Mouse (Mus musculus) forelimb bud, embryonic 11.5 days (tissue): ENCODE data around the gene Atp5j2.

Source experiments
- DNase-seq: peaks from one replicate; pipeline ENCODE4 v3.0.0-alpha.2; 2012; ENCODE audit warnings: low read depth, low spot score

The Atp5j2 gene

GRCm38 (mm10) chr5:145201321-145201991 lies 9.6 kb upstream of the Atp5j2 start, which contains the start of gene Zkscan14:
Gene Zkscan14, minus strand, starts transcription at chr5:145201868.
- DNase-seq = peak; percentile 82

DNA sequence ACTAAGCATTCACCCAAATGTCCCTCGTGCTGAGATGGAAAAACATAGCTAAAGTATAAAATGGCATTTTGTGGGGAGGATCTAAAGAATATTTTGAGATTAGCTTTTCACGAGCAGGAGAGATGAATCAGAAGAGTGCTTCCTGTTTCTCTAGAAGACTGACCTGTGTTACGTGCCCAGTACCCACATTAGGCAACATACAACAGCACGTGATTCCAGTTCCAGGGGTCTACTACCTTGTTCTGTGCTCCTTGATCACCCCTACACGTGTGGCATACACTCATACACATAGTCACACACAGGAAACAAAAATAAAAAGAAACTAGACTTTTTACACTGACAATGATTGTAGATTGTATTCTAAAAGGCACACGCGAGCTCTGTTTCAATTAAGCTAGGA lies 8.5 kb upstream of the Atp5j2 start:
- DNase-seq = no peak

DNA sequence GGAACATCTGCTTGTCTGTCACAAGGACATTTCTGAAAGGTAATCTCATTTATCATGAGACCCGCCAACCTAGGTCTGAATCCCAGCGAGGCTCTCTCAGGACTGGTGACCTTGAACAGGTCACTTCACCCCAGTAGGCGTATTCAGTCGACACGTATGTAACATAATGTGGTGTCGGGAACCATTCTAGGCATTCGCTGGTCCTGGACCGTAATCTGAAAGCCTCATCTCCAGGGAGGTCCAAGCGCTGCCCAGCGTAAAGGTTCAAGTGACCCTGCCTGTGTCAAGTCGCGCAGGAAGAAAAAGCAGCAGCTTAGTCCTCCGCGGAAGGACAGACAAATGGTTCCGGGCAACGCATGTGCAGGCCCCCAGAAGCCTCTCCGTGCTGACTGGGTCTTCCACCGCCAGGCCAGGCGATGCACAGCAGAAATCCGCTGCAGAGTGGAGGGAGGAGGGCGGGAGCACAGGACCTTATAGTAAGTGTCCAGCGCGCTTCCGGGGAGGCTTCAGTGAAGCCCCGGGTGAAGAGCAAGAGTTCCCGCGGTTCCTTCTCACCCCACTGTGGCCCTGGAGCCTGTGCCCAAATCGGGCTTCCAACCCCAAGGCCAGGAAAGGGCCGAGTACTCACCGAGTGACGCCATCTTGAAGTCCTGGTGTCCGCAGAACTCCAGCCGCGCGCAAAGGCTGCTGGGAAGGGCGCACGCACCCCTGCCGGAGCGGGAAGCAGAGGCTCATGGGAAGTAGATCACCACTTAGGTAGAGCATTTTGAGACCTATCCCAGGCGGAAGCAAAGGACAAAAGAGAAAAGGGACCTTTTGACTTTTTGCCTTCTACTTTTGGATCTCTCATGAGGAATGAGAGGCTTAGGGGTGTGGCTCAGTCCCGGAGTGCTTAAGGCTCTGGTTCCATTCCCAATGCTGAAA lies 725 bp downstream of the Atp5j2 start:
- DNase-seq = peak; percentile 89

DNA sequence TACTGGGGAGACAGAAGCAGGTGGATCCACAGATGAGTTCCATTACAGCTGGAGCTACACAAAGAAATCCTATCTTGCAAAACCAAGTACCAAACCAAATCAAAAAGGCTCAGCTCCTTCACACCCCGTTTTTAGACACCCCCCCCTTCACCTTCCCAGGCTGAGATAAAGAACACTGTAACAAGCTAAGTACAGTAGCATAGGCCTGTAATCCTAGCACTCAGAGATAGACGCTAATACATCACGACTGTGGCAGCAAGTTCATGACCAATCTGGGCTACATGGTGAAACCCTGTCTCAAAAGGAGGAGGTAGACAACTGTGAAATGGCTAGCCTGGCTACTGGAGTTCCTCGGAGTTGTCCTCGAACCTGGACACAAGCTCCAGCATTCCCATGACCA lies 1.5 kb downstream of the Atp5j2 start:
- no peak for DNase-seq

DNA sequence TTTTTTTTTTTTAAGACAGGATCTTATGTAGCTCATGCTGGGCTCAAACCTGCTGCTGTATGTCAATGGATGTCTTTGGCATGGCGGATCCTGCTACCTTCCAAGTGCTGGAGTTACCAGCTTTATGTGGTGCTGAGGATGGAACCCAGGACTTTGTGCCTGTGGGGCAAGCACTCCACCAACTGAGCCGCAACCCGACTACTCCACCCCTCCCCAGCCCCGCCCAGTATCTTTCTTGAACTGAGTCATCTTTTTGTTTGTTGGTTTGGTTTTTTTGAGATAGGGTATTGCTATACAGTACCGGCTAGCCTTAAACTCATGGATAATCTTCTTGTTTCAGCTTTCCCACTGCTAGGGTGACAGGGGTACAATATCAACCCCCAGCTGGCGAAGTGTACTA lies 2.4 kb downstream of the Atp5j2 start:
- no peak for DNase-seq

GRCm38 (mm10) chr5:145185244-145185643 lies 6.6 kb downstream of the Atp5j2 start:
- no peak for DNase-seq

GRCm38 (mm10) chr5:145178461-145178980 lies 13.3 kb downstream of the Atp5j2 start:
- no peak for DNase-seq

GRCm38 (mm10) chr5:145167306-145167661 lies 24.6 kb downstream of the Atp5j2 start:
- DNase-seq = peak; percentile 8

GRCm38 (mm10) chr5:145166536-145167305 lies 25.1 kb downstream of the Atp5j2 start, which contains the start of the genes Ptcd1 and Cpsf4:
Gene Ptcd1, minus strand, starts transcription at chr5:145167108.
Gene Cpsf4, plus strand, starts transcription at chr5:145167213.
- peak; percentile 99 for DNase-seq

- no peak for DNase-seq
Measured at GRCm38 (mm10) chr5:145165184-145165583, 26.7 kb downstream of the Atp5j2 start.

DNA sequence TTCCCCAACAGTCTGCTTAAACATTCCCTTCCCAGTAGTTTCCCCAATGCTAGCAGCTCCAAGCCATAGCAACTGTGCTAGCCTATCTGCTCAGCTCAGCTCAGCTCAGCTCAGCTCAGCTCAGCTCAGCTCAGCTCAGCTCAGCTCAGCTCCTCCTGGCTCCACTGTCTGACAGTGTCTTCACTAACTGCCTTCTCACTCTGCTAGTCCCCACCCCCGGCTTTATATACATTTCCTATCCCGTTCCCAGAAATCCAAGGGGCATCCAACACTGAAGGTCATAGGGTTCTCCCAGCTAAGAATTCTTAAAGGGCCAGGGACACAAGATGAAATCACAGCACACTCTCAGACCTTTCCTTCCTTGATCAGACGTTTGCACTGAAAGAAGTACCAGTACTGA lies 27.2 kb downstream of the Atp5j2 start:
- no peak for DNase-seq

DNA sequence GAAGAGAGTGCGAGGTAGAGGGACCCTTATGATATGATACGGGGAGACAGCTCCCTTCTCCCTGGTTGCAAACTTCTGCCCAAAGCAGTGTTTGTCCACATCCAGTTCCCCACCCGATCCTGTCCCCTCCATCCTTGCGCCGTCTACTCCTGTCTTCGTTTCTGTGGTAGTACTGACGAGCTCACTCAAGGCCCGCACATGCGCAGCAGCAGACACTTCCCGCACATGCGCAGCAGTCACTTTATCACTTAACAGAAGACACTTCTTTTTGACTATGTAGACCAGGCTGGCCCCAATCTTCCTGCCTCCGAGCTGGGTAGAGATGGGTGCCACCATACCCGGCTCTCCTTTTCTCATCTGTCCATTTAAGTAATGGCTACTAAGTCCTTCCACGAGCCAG lies 30.5 kb downstream of the Atp5j2 start:
- DNase-seq = no peak

DNA sequence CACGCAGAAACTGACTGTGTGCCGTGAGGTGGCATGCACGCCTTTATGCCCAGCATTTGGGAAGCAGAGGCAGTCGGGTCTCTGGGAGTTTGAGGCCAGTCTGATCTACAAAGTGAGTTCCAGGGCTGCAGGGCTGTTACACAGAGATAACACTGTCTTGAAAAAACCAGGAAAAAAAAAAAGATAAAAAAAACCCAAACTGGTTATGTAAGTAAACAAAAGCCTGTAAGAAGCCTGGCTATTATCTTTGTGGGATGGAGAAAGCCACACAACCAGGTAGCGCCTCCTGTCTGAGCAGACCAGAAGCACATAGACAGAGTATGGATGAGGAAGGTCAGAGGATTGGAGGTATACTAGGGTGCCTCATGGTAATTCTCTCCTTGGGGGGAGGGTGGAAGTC lies 39.2 kb downstream of the Atp5j2 start:
- DNase-seq = no peak

DNA sequence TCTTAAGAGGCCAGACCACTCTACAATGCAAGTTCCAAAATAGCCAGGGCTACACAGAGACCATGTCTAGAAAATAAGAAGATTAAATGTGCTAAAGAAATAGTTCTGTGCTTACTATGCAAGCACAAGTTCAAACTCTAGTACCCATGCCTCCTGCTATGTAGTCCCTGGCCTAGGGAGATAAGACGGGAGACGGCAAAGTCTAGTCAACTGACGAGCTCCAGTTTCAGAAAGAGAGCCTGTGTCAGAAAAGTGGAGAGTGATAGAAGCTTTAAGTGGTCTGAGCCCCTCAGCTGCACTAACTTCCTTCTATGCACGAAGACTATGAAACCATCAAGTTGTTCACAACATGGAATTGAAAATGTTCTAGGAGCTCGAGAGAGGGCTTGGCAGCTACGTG lies 42.6 kb downstream of the Atp5j2 start:
- DNase-seq = no peak

- DNase-seq = no peak
Measured at GRCm38 (mm10) chr5:145147748-145148147, 44.1 kb downstream of the Atp5j2 start.

DNA sequence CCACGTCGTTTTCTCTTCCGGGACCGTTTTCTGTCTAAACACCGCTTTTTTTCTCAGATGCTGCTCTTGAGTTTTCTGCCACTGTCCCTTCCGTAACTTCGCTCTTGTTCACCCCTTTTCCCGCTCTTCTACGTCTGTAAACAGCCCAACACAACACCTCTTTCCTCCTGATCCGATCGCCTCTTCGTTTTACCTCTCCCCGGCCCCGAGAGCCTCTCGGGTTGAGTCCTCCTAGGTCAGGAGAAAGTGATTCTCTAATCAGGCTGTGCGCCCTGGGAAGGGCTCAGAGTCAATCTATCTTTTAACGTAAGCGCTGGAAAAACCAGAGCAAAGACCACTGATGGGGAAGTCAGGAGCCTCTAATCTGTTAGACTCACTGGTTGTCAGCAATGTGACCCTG lies 51.3 kb downstream of the Atp5j2 start:
- DNase-seq = no peak

DNA sequence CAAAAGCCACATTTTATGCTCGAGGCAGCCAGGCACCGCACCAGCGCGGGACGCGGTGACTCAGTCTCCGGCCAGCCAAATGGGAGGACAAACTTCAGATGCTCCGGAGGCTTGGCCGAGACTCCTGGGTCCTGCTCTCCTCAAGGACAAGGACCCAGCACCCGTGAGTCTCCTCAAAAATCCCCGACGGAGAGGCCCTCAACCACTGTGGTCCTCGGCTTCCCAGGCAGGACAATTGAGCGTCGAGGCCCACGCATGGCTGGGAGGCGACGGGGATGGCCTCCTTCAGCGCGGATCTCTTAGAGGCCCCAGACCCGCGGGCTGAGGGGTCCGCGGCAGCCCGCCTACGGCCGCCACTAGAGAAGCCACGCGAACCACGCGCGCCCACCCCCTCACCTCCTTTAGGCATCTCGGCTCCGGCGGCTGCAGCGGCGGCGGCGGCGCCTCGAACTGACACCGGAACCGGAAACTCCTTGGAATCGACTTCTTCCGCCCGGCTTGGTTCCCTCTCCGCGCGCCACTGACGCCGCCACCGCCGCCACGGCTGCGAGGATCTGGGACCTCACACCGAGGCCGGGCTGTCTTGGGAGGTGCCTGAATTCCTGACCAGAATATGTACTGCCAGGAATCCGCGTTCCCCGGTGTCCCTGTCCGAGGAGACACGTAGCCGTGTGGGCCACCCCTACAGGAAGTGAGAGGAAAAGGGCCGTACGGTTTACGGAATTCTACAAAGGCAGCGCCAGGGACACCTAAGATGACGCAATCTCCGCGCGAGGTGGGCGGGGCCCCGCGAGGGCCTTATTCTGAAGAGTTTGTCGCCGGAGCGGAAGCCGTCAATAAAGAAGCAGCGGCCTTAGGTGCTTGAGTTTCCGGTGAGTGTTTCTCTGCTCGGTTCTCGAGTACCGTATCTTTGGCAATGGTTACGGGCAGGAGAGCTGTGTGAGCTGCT lies 52.0 kb downstream of the Atp5j2 start, which contains the start of the genes Pdap1 and Bud31:
TSS of gene Pdap1 (minus strand) at position 668 of the 949 bp plus-strand sequence.
TSS of gene Bud31 (plus strand) at position 792 of the 949 bp plus-strand sequence.
- DNase-seq = peak; percentile 90

DNA sequence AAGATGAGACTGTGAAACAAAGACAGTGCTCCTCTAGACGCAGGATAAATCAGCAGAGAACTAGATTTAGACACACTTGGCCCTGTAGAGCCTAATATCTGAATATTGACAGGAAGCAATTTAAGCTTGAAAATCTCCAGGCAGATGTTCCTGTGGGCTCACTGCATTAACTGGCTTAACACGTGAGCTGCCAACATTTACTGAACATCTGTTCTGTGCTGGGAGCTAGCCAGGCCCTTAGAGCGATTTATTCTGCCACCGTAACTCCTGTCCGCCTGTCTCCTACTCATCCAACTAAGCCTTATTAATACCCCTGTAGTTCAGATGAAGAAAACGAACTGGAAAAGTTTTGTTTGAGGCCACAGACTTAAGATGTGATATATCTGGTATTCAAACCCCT lies 53.0 kb downstream of the Atp5j2 start:
- no peak for DNase-seq
